Mouse (Mus musculus) forebrain, embryonic 10.5 days (tissue): Measurements from ENCODE around the gene Wnt5b. TPM values are rescaled to one million over a fixed set of nuclear protein-coding genes. Genes with fewer than 3 reads are reported as not detected.
"Not testable (repeated sequence)": the region's sequence is repeated elsewhere in the genome, so short reads cannot be mapped to it uniquely, and the experiment has no call there.

Source experiments
- DNase-seq: peaks from one replicate; pipeline ENCODE4 v3.0.0-alpha.2; 2017; ENCODE audit warnings: low spot score; ENCODE audit errors: extremely low spot score
- H3K27ac ChIP-seq: fragments of 300-500 bp; sonication (generic); 2 replicates; pipeline ENCODE4 v1.5.1; 2016; ENCODE audit warnings: mild to moderate bottlenecking
- H3K27me3 ChIP-seq: fragments of 300-500 bp; sonication (generic); 2 replicates; pipeline ENCODE4 v1.6.1; 2016; ENCODE audit warnings: mild to moderate bottlenecking; ENCODE audit not compliant: poor library complexity, severe bottlenecking
- H3K36me3 ChIP-seq: fragments of 300-500 bp; sonication (generic); replicated peaks from 2 replicates; pipeline ENCODE4 v1.6.1; 2016; ENCODE audit warnings: mild to moderate bottlenecking, moderate library complexity
- H3K4me1 ChIP-seq: fragments of 300-500 bp; sonication (generic); 2 replicates; pipeline ENCODE4 v1.6.1; 2016
- H3K4me3 ChIP-seq: fragments of 300-500 bp; sonication (generic); 2 replicates; pipeline ENCODE4 v1.5.1; 2016; ENCODE audit warnings: mild to moderate bottlenecking, moderate library complexity
- H3K9me3 ChIP-seq: fragments of 300-500 bp; sonication (generic); 2 replicates; pipeline ENCODE4 v1.6.1; 2016; ENCODE audit warnings: mild to moderate bottlenecking, moderate library complexity
- WGBS: fragments of 180-500 bp; shearing (Covaris S2); methylation state at CpG from one replicate; pipeline ENCODE4 v1.1.7; 2016; 5-methylcytosine and 5-hydroxymethylcytosine counted together
- polyA plus RNA-seq: library from polyadenylated mRNA; unstranded; fragments of >200 nt; fragmentation: Nextera tagmentation; extraction: Ambion mirVana; gene quantifications from 2 replicates; pipeline ENCODE4 v1.2.1, GENCODE M21; 2016

Wnt5b gene
- polyA plus RNA-seq, 1 experiment from 2014 or later, result 19.3 TPM

DNA sequence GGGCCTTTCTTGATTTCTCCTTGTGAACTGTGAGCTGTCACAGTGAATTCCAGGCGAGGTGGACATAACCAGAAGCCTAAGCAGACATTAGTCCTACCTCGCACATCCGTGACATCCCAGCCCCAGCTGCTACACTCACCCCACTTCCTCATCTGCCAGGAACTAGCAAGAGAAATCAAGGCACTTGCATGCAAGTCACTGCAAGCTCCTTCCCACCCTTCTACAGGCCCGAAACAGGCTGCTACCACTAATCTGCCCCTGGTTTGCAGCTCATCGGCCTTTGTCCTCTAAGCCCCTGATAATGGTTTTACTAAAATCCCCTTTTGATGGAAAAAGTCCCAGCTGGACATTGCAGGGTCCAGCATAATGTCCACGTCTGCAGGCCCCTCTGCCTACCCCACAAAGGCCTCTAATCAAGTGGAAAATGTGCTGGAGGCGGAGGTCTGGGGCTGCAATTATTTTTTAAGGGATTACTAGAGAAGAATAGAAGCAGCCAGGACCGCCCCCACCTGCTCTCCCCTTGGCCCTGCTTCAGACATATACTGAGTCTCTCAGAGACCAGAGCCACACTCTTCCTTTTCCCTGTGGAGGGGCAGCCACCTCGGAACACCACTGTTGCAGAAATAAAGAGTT lies 52.0 kb downstream of the Wnt5b start:
- Histone ChIP-seq H3K27ac (peak overlapping the region; percentile 87), H3K36me3 (peaks cover 27% of the 10 kb centered on the region), H3K4me3 (peak overlapping the region; percentile 29), H3K27me3 (no peaks in the 10 kb centered on the region), H3K9me3 (peaks cover 3% of the 10 kb centered on the region; the same call in 1 of the 2 replicates), H3K4me1 (peaks cover 49% of the 10 kb centered on the region)
- DNase-seq, result peak; percentile 85
- 10% methylated on average over 9 of the region's 9 CpGs for WGBS

- peak overlapping the region; percentile 87 for H3K27ac ChIP-seq
- no peak for DNase-seq
These were observed 53.1 kb downstream of the Wnt5b start for GRCm38 (mm10) chr6:119491006-119491405.

DNA sequence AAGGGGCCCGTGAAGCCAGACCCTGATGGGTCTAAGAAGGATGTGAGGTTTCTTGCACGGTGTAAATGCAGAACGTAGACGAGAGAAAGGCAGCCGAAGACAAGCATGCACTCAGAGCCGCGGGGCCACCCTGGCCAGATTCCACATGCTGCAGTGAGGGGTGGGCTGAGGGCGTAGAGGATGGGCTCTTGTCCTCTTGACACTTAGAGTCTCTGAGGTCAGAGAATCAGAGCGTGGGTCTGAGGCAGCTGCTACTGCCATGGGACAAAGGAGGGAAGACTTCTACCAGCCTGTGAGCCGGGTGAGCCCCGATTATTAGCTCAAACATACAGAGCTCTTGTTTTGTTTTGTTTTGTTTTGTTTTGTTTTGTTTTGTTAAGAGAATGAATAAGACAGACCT lies 53.6 kb downstream of the Wnt5b start:
- peak overlapping the region; percentile 29; the same call in 1 of the 2 replicates for H3K4me3 ChIP-seq
- WGBS, result 6% methylated on average over 11 of the region's 11 CpGs
- H3K4me1 ChIP-seq, result peaks cover 58% of the 10 kb centered on the region
- no peaks in the 10 kb centered on the region for H3K27me3 ChIP-seq
- peak overlapping the region; percentile 87 for H3K27ac ChIP-seq
- DNase-seq, result peak; percentile 45
- peaks cover 15% of the 10 kb centered on the region for H3K36me3 ChIP-seq
- peaks cover 3% of the 10 kb centered on the region; the same call in 1 of the 2 replicates for H3K9me3 ChIP-seq

More at GRCm38 (mm10) chr6:119491006-119491405, 53.1 kb downstream of the Wnt5b start:
- H3K4me1 ChIP-seq, result peaks cover 53% of the 10 kb centered on the region
- H3K9me3 ChIP-seq, result peaks cover 3% of the 10 kb centered on the region; the same call in 1 of the 2 replicates
- H3K4me3 ChIP-seq, result peak overlapping the region; percentile 29
- 14% methylated on average over 11 of the region's 11 CpGs for WGBS
- peaks cover 18% of the 10 kb centered on the region for H3K36me3 ChIP-seq
- H3K27me3 ChIP-seq, result no peaks in the 10 kb centered on the region

DNA sequence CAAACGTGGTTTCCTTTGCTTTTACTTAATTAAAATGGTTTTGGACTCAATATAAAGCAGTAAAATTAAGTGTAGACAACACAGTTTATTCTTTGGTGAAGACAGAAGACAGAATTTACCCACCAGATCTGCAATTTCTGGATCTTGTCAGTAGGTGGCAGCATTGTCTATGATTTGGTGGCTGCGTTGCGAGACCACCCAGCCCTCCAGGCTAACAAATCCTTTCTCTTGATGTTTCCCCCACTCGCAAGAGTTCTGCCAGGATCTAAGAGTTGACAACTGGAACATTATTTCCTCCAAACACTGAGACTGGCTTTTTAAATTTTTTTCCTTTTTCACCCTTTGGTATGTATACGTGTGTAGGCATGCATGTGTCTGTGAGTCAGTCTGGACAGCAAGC lies 54.4 kb downstream of the Wnt5b start:
- peak; percentile 74 for DNase-seq
- Histone ChIP-seq H3K9me3 (peaks cover under 1% of the 10 kb centered on the region; the same call in 1 of the 2 replicates), H3K27me3 (no peaks in the 10 kb centered on the region), H3K4me3 (peak overlapping the region; percentile 29; the same call in 1 of the 2 replicates), H3K4me1 (peaks cover 65% of the 10 kb centered on the region), H3K36me3 (peaks cover 14% of the 10 kb centered on the region), H3K27ac (peak overlapping the region; percentile 87)
- 6% methylated on average over 5 of the region's 5 CpGs for WGBS

- Histone ChIP-seq H3K9me3 (no peaks in the 10 kb centered on the region), H3K36me3 (peaks cover 29% of the 10 kb centered on the region), H3K27ac (no peak overlapping the region), H3K4me1 (peaks cover 70% of the 10 kb centered on the region), H3K4me3 (no peak overlapping the region), H3K27me3 (no peaks in the 10 kb centered on the region)
- 93% methylated on average over 9 of the region's 9 CpGs for WGBS
- DNase-seq, result no peak
These were observed 56.5 kb downstream of the Wnt5b start for GRCm38 (mm10) chr6:119487619-119488018.

DNA sequence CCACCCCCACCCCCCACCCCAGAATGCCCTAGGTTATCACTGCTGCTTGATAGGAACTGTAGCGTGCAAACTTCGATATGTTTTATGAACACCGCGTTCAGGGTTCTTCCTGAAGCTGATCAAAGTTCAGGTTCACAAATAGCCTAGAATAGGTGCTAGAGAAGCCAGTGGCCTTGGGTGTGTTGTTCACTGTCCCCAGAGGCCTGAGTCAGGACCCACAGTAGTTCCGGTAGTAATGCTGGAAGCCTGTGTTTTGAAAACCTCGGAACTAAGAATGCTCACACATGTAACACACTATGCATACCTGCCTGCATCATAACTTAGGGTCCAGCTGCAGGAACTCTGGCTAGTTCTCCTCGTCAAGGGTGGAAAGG lies 57.1 kb downstream of the Wnt5b start:
- Histone ChIP-seq H3K4me3 (no peak overlapping the region), H3K4me1 (peaks cover 70% of the 10 kb centered on the region), H3K9me3 (no peaks in the 10 kb centered on the region), H3K27ac (no peak overlapping the region), H3K27me3 (no peaks in the 10 kb centered on the region), H3K36me3 (peaks cover 30% of the 10 kb centered on the region)
- DNase-seq, result no peak
- 96% methylated on average over 7 of the region's 7 CpGs for WGBS

- no peak for DNase-seq
- Histone ChIP-seq H3K4me1 (peaks cover 69% of the 10 kb centered on the region), H3K27ac (peak overlapping the region; percentile 31; the same call in 1 of the 2 replicates), H3K27me3 (no peaks in the 10 kb centered on the region), H3K36me3 (peaks cover 32% of the 10 kb centered on the region), H3K9me3 (no peaks in the 10 kb centered on the region), H3K4me3 (no peak overlapping the region)
- 90% methylated on average over 12 of the region's 12 CpGs for WGBS
These were observed 57.6 kb downstream of the Wnt5b start for GRCm38 (mm10) chr6:119486381-119487084.

DNA sequence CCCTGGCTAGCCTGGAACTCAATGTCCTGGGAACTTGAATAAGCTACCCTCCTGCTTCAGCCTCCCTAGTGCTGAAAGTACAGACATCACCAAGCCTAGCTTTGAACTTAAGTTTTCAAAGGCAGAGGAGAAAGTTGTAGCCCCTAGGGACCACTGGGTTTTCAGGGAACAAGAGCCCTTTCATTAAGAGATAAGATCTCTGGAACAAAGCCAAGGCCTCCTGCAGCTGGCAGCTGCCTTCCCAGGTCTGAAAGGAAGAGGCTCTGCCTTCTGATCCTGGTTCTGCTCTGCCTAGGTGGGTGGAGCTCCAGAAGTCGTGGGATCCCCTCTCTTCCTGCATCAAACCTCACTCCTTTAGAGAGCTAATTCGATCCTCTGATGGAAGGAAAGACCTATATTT lies 58.7 kb downstream of the Wnt5b start:
- WGBS, result 21% methylated on average over 2 of the region's 2 CpGs
- H3K4me1 ChIP-seq, result peaks cover 68% of the 10 kb centered on the region

GRCm38 (mm10) chr6:119482958-119483600 lies 61.1 kb downstream of the Wnt5b start:
- Histone ChIP-seq H3K9me3 (no peaks in the 10 kb centered on the region), H3K27me3 (no peaks in the 10 kb centered on the region), H3K27ac (peak overlapping the region; percentile 67), H3K4me3 (peak overlapping the region; percentile 72), H3K36me3 (peaks cover 44% of the 10 kb centered on the region), H3K4me1 (peaks cover 74% of the 10 kb centered on the region)
- WGBS, result 33% methylated on average over 16 of the region's 16 CpGs
- peak; percentile 72 for DNase-seq

More for the DNA sequence above, 58.7 kb downstream of the Wnt5b start:
- H3K9me3 ChIP-seq, result no peaks in the 10 kb centered on the region
- peak overlapping the region; percentile 31; the same call in 1 of the 2 replicates for H3K27ac ChIP-seq
- H3K4me3 ChIP-seq, result no peak overlapping the region
- DNase-seq, result no peak
- peaks cover 40% of the 10 kb centered on the region for H3K36me3 ChIP-seq
- H3K27me3 ChIP-seq, result no peaks in the 10 kb centered on the region

- not testable (repeated sequence) for H3K27ac ChIP-seq, H3K9me3 ChIP-seq, H3K27me3 ChIP-seq
- 7% methylated on average over 10 of the region's 10 CpGs for WGBS
- Histone ChIP-seq H3K36me3 (peaks cover 44% of the 10 kb centered on the region), H3K4me3 (peak overlapping the region; percentile 72), H3K4me1 (peaks cover 81% of the 10 kb centered on the region)
- peak; percentile 58 for DNase-seq
These were observed 62.3 kb downstream of the Wnt5b start for GRCm38 (mm10) chr6:119481741-119482390.

- peaks cover 44% of the 10 kb centered on the region for H3K36me3 ChIP-seq
- peak overlapping the region; percentile 72 for H3K4me3 ChIP-seq
- no peaks in the 10 kb centered on the region for H3K27me3 ChIP-seq
- peak; percentile 50 for DNase-seq
- H3K4me1 ChIP-seq, result peaks cover 72% of the 10 kb centered on the region
- no peaks in the 10 kb centered on the region for H3K9me3 ChIP-seq
- peak overlapping the region; percentile 100 for H3K27ac ChIP-seq
- under 1% methylated on average over 33 of the region's 33 CpGs for WGBS
These were observed 63.3 kb downstream of the Wnt5b start for GRCm38 (mm10) chr6:119480706-119481331.
